Mouse (Mus musculus) thymus, adult 2 months (tissue): ENCODE measurements around the gene Cspg4.

Experiments used
- CTCF ChIP-seq: fragments of 200-500 bp; IDR thresholded peaks from 2 replicates; pipeline ENCODE4 v1.5.1; 2012; ENCODE audit warnings: mild to moderate bottlenecking, control low read depth, low read length, moderate library complexity, borderline replicate concordance; ENCODE audit not compliant: control insufficient read depth, poor library complexity, insufficient read depth; ENCODE audit errors: extremely low read depth
- POLR2A ChIP-seq: fragments of 200-500 bp; IDR thresholded peaks from 2 replicates; pipeline ENCODE4 v1.6.1; 2012; ENCODE audit warnings: mild to moderate bottlenecking, low read length, control low read depth, moderate library complexity; ENCODE audit not compliant: control insufficient read depth, poor library complexity, insufficient read depth; ENCODE audit errors: extremely low read depth

GRCm38 (mm10) chr9:56843679-56844188 is 21.1 kb upstream of the Cspg4 start:
- TF ChIP-seq CTCF (peak; percentile 29; the same call in 1 of the 2 replicates), POLR2A (no peak)
